Mouse (Mus musculus) heart, postnatal 36 days (tissue): ENCODE measurements at regions not wholly inside any gene's neighbourhood (a gene's known extent, or its start where the extent isn't known, plus 50 kb on each side); places are given as distances from the start of the nearest gene placed in this dataset.

Experiments used
- DNase-seq, 2 experiments: peaks; one replicate each; pipeline ENCODE4 v3.0.0; 2021 to 2022
- intact Hi-C: fragments of 180-260 bp; cut with DNase I; formaldehyde crosslinking; loops from one replicate; pipeline ENCODE4 v1.15.1; 2025

DNA sequence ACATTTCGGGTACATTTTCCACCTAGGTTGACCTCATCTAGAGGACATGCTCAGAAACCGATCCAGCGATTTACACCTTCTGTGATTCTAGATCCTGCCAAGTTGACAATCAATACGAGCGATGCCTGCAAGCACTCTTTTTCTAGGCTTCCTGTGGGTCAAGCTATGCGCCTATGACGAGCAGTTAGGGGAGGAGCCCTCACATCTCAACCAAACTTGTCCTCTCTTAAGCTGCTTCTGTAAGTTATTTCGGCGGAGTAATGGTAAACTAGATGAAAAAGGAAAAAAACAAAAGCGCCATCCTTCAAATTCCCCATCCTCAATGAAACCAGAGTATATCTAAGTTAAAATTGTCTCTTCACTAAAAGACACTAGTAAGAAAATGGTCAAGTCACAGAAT lies 858.5 kb downstream of the Zfp704 start:
- intact Hi-C loops: no loop called here
- peak in 1 of 2 experiments; percentile 9 for DNase-seq

DNA sequence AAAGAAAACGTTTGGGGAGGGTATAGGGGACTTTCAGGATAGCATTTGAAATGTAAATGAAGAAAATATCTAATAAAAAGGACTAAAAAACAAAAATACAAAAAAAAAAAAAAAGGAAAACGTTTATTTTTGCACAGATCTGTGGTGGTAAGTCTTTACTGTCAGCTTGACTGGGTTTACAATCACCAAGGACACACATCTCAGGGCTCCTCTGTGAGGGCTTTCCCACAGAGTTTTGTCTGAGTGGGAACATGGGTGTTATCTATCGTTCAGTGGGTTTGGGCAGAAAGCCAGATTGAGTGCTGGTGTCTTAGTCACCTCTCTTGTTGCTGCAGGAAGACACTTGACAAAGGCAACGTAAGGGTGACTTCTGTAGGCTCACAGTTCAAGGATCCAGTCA lies 859.0 kb downstream of the Zfp704 start:
- DNase-seq: no peak

DNA sequence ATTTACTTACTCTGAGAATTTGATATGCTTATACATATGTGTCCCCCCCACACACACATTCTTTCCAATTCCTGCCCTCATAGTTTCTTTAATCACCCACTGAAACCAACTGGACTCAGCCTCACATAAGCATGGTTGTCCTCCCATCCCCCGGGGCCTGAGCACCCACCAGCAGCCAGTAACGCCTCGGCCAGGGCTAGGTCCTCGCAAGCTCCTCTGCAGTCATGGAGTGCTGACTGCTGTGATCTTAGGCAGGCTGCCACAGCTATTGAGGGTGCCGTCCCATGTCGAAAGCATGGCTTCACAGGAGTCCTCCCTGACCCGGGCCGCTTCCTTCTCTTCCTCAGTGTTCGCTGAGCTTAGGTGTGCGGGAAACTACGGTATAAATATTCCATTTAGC lies 859.7 kb downstream of the Zfp704 start:
- DNase-seq: no peak
- intact Hi-C loops: no loop called here

More for the DNA sequence above, 859.0 kb downstream of the Zfp704 start:
- intact Hi-C loops: no loop called here

DNA sequence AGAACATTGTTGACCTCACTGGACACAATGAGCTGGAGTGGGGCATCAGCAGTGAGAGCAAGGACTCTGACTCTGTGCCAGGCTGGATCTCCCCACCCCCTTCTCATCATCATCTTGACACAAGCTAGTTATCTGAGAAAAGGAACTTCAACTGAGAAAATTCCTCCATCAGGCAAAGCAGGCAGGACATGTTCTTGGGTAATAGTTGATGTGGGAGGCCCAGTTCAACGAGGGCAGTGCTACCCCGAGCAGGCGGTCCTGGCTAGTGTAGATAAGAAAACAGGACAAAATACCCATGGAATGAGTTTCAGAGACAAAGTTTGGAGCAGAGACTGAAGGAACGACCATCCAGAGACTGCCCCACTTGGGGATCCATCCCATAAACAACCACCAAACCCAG lies 862.7 kb downstream of the Zfp704 start:
- DNase-seq: no peak
- intact Hi-C loops: no loop called here

DNA sequence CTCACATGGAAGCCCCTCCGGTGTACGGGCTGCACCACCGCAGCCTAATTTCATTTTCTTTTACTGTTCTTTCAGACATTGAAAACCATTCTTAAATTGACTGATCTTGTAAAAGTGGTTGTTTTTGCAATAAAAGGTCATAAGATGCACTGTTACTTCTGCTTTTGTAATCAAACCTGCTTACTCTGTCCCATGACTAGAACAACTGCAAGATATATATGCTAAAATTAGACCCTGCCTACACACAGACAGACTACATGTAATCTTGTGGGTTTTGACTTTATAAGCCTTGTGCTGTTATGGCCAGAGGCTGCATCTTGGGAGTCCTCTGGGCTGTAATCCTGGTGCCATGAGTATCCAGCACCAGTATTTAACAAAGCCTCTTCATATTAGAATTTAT lies 863.2 kb downstream of the Zfp704 start:
- intact Hi-C loops: no loop called here
- no peak for DNase-seq

DNA sequence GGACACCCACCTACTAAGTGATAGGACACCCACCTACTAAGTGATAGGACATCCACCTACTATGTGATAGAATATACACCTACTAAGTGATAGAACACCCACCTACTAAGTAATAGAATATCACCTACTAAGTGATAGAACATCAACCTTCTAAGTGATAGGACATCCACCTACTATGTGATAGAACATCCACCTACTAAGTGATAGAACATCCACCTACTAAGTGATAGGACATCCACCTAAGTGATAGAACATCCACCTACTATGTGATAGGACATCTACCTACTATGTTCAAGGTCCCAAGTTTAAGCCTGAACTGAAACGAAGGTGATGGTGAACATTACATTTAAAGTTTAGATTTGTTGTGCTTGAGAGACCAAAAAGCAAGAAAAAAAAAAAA lies 863.8 kb downstream of the Zfp704 start:
- intact Hi-C loops: no loop called here
- DNase-seq: no peak

DNA sequence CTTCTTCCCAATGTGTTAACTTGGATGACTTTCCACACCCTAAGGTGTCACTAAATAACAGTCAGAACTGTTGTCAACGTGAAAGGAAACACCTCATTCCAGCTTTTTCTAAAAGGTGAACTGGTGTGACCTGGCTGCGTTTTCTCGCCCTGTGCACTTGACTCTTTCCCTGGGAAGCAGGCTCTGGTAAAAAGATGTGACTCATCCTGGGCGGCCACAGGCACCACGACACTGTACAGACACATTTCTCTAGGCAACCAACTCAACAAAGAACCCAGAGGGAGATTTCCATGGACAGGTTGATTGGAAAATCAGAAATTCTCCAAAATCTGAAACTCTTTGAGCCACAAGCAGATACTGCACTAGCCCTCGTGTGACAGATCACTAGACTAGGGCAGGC lies 865.0 kb downstream of the Zfp704 start:
- no peak for DNase-seq
- intact Hi-C loops: no loop called here

DNA sequence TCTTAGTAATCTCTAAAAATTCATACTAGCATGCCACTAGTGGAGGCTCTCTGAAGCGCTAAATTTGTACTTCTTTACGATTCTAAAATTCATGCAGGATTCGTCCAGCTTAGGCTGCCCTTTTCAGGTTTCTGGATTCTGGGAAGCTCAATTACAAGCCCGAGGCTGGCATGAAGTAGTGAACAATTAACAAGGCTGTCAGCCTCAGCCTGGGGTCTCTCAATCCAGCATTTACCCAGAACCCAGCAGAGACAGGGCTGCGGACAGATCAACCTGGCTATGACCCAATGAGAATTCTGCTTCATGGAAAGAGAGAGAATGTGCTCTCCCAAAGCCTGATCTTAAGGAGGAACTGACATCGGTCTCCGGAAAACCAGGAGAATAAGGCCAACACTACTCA lies 866.2 kb downstream of the Zfp704 start:
- intact Hi-C loops: no loop called here
- no peak for DNase-seq

DNA sequence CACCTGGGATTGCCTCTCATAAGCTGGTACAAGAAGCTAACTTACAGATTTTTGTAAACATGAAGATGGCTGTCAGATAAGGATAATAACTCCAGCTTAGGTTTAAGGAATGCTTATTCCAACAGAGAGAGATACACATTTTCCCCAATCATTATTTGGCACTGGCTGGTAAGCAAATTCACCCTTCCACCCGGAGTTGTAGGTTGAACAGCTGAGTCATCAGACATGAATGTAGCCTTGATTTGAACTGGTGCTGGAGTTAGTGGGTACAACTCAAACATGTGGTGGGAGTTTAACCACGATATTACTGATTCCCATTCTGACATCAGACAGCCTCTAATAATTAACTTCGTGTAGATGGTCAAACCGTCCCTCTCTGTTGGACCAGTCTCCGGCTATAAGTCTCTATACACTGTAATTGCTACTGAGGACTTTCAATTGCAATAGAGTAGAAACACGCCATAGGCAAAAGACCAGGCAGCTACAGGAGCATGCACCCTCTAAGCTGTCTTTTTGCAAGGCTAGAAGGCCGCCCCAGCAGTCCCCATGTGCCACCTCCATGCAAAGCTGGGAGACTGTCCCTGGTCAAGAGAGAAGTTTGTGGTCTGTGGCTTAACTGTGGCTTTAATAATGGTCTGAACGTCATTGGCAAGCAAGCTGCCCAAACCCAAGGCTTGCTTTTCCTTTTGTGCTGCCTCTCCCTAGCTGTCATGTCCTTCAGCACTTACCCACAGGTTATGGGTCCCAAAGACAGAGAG lies 868.4 kb downstream of the Zfp704 start:
- intact Hi-C loops: no loop called here
- DNase-seq: no peak

DNA sequence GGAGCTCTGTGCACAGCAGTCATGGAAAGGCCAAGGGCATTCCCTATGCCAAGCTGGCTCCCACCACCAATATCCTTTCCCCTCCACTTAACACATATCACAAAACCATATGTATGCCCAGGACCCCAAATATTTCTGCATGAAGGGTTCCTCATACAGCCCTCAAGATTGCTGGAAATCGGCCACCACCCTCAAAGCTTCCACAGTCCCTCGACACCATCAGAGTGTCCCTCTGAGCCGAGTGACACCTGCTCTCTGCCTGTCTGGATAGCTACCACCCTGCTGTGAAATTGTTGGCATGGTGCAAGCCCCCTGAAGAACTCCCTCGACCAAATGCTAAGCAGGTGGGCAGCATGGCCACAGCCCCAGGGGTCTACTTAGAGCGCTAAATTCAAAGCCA lies 869.2 kb downstream of the Zfp704 start:
- intact Hi-C loops: no loop called here
- DNase-seq: no peak

DNA sequence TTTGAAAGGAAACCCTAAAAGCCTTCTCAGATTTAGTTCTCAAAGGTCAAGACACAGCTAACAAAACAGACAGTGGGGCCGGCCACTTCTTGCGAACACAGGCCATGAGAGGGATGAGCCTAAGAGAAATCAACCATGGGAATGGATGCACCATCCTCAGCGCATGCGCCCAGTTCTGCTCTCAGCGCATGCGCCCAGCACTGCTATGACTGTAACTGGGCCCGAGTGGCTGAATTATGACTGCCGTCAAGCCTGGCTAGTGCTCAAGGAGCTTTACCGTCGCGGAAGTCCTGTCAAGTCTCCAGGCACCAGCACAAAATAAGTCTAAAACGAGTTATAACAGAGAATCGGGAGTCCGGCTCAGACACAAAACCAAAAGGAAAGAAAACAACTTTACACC lies 870.6 kb downstream of the Zfp704 start:
- DNase-seq: no peak
- intact Hi-C loops: no loop called here

DNA sequence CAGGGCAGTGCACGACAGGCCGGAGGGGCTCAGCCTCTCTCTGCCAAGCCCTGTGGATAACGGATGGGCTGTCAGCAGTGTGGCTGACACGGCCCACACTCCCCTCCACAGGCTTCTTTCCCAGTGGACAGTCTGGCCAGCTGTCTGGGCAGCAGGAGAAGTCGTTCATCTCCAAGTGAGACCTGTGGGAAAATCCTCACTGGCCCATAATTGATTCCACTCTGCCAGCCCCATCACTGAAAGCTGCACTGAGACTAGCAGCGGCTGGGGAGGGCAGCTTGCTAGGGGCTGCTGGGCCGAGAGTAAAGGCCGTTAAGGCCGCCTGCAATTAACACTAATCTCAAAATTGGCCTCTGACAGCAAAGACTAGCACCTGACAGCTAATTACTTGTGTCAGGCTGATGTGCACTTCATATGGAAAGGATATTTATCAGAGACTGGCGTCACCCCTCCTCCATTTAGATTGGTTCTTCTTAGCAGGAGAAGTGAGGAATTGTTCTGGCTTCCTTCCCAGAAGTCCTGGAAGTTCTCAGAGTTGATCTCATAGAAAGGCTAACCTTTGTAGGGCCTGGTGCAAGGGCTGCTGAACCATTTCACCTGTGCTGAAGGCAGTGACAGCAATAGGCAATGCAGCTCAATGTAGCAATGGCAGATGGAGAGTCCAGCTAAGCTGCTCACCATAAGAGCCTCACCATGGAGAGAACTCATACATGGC lies 873.5 kb downstream of the Zfp704 start:
- intact Hi-C loops: no loop called here
- no peak for DNase-seq

DNA sequence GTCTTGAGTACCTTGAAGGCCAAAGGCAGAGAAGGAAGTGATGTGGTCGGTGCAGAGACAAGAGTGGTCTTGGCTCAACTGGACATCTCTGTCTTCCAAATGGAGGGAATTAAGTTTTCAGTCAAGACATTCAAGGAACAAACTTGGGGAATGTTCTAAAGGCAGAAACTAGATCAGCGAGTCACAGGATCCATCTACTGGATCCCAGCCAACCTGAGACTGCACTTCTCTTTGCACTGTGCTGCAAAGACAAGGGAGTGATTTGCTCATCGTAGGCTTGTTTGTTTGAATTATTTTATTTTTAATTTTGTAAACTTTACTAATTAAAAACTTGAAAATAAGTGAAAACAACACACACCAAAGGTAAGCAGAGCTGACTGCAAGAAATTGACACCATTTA lies 875.8 kb downstream of the Zfp704 start:
- no peak for DNase-seq
- intact Hi-C loops: no loop called here

DNA sequence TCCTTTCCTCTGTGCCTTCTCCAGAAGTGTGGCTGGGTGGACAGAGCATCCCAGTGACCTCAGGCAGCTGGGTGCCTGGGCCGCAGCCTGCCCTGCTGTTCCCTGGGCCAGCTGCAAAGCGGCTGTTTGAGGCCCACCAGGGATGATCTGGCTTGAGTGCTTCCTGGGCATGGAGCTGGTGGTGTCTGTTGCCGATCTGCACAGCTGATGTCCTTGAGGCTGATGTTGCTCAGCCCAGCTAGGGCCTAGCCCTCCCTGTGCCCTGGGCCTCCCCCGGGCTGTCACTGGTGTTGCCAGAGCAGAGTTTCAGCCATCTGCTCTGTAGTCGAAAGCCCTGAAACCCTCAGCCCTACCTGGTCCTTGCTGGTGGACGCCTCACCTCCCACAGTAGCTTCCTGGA lies 878.5 kb downstream of the Zfp704 start:
- DNase-seq: no peak
- intact Hi-C loops: no loop called here

DNA sequence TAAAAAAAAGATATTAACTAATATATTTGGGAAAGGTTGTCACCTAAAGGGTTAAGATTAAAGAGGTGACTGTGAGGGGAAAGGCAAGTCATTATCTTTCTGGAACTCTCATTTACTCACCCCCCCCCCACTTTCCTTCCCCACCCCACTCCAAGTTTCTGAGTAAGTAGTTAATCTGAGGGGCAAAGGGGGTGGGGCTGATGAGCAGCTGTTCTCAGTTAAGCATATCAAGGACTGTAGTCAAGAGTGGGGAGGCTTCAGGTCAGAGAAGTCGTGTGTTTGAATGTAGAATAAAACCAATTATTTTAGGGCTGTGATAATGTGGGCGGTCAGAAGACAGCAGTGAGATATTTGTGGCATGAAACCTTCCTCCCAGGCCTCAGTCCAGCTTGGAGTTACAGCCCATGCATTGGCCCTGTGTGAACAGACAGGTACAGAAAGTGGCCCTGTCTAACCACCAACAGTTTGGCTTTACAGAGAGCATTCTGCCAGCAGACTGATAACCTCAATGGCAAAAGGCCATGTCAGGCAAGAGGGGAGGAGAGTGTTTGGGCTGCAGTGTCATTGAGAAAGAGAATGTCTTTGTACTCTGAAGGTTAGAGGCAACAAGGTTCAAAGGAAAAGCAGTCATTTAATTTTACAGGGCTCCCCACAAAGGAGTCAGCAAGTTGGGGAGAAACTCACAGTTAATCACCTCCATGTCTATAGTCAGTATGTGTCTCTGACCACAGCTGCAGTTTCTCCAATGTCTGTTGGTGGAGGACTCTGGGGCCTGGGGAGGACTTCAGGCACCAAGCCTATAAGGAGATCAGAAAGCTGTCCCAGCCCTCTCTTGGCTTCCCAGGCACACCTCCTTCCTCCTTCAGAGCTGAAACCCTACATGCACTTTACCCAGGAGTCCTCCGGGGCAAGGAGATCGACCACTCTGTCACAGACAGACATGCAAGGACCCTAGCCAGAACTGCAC lies 888.0 kb downstream of the Zfp704 start:
- intact Hi-C loops: no loop called here
- no peak for DNase-seq

DNA sequence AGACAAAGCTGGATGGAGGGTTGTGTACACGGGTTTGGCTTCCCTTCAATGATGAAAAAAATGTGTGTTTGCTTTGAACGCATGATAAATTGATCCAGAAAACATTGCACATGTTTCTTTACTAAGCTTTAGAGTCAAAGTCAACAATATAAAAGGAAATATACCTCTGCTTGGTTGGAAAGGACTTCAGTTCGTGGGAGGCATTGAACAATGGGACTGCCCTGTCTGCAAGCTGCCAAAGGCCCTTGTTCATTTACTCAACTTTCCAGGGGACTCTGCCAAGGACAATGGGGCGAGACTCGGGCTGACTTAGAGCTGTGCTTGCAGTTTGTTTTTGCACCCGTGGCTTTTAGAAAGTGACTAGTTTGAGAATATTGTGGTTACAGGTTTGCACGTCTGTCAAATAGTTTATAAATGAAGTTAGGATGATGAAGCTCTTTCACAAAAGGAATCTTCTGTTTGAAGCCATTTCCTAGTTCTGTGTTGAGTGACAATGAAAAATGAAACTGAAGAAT lies 889.2 kb downstream of the Zfp704 start:
- intact Hi-C loops: no loop called here
- no peak for DNase-seq

DNA sequence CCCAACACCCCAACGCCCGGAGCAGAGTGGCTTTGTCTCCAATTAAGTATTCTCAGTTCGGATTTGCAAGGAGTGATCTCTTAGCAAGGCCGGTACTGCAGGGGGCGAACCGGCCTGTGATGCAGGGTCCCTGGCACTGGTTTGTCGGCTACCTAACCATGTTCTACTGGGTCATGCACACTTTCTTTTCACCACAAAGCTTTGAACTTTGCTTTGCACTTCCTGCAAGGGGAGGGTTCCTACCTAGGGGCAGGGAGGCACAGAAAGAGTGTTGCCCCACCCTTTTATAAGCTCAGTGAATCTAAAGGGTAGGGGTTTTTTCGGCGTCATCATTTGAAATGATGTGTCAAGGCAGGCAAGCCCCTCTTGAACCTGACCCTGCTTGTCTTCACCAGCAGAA lies 891.7 kb downstream of the Zfp704 start:
- intact Hi-C loops: no loop called here
- no peak for DNase-seq

DNA sequence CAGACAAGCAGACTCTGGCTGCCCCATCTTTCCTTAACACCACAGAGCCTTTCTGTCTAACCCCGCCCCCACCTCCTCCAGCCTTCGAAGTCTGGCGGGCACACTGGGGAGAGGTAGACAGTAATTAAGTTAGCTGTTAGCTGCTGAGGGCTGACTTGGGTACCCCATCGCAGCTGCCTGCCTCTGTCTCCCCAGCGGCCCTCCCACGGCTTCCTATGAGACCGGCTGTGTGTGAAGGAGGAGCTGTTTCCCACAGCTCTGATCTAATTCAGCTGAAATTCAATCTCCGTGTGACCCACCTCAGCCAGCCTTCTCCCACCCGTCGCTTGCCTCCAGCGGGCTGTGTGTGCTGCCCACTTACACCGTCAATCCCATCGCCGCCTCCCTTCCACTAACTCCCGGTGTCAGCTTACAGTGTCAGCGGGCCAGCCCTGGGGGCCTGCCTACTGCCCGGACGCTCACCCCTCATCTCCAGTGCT lies 892.5 kb downstream of the Zfp704 start:
- intact Hi-C loops: no loop called here
- DNase-seq: peak; percentile 25 to 33
